Mouse (Mus musculus) liver, embryonic 13.5 days (tissue): Measurements from ENCODE around the gene B3glct. TPM values are rescaled to one million over a fixed set of nuclear protein-coding genes. Genes with fewer than 3 reads are reported as not detected.

Source experiments
- ATAC-seq: fragments of 200-750 bp; cut with Nextera tagmentation; 2 replicates; pipeline ENCODE4 v1.8.0; 2017; ENCODE audit warnings: low read depth, mild to moderate bottlenecking, moderate number of reproducible peaks, moderate library complexity
- DNase-seq: peaks from one replicate; pipeline ENCODE4 v3.0.0; 2022
- H3K27ac ChIP-seq: fragments of 300-500 bp; sonication (generic); 2 replicates; pipeline ENCODE4 v1.5.1; 2015; ENCODE audit warnings: moderate library complexity, mild to moderate bottlenecking, inconsistent platforms
- H3K27me3 ChIP-seq: fragments of 300-500 bp; sonication (generic); 2 replicates; pipeline ENCODE4 v1.6.1; 2015; ENCODE audit warnings: mild to moderate bottlenecking, inconsistent platforms
- H3K36me3 ChIP-seq: fragments of 300-500 bp; sonication (generic); 2 replicates; pipeline ENCODE4 v1.6.1; 2015; ENCODE audit warnings: mild to moderate bottlenecking, inconsistent platforms
- H3K4me1 ChIP-seq: fragments of 300-500 bp; sonication (generic); replicated peaks from 2 replicates; pipeline ENCODE4 v1.6.1; 2015; ENCODE audit warnings: inconsistent platforms
- H3K4me2 ChIP-seq: fragments of 300-500 bp; sonication (generic); 2 replicates; pipeline ENCODE4 v1.6.1; 2015; ENCODE audit warnings: inconsistent platforms, mild to moderate bottlenecking, moderate library complexity
- H3K4me3 ChIP-seq: fragments of 300-500 bp; sonication (generic); replicated peaks from 2 replicates; pipeline ENCODE4 v1.5.1; 2015; ENCODE audit warnings: mild to moderate bottlenecking, inconsistent platforms
- H3K9ac ChIP-seq: fragments of 300-500 bp; sonication (generic); 2 replicates; pipeline ENCODE4 v1.6.1; 2015; ENCODE audit warnings: mild to moderate bottlenecking, inconsistent platforms
- H3K9me3 ChIP-seq: fragments of 300-500 bp; sonication (generic); replicated peaks from 2 replicates; pipeline ENCODE4 v1.6.1; 2016; ENCODE audit warnings: inconsistent platforms
- WGBS: fragments of 180-500 bp; shearing (Covaris S2); methylation state at CpG from one replicate; pipeline ENCODE4 v1.1.7; 2015; ENCODE audit not compliant: insufficient replicate concordance; 5-methylcytosine and 5-hydroxymethylcytosine counted together
- polyA plus RNA-seq: library from polyadenylated mRNA; unstranded; fragments of >200 nt; fragmentation: Nextera tagmentation; extraction: Ambion mirVana; gene quantifications from 2 replicates; pipeline ENCODE4 v1.2.1, GENCODE M21; 2015

Gene B3glct
- 4.5 and 5.8 TPM in 2 replicates for polyA plus RNA-seq

GRCm38 (mm10) chr5:149678100-149678989 is at the start of gene B3glct:
B3glct (plus strand) TSS chr5:149678230.
- peak within 1 kb of the TSS; percentile 81 for H3K27ac ChIP-seq

GRCm38 (mm10) chr5:149634409-149635035 is 43.5 kb upstream of the B3glct start:
- Histone ChIP-seq H3K27ac (peak overlapping the region; percentile 10; the same call in 1 of the 2 replicates), H3K4me2 (peak overlapping the region; percentile 96), H3K4me1 (peaks cover 34% of the 10 kb centered on the region), H3K9ac (peak overlapping the region; percentile 88), H3K9me3 (no peaks in the 10 kb centered on the region), H3K27me3 (no peaks in the 10 kb centered on the region), H3K36me3 (peaks cover 45% of the 10 kb centered on the region), H3K4me3 (peak overlapping the region; percentile 92)
- WGBS = 60% methylated on average over 11 of the region's 11 CpGs
- DNase-seq = no peak
- ATAC-seq = no peak

More at GRCm38 (mm10) chr5:149678100-149678989, at the start of gene B3glct:
- Histone ChIP-seq H3K4me1 (peaks cover 14% of the 10 kb centered on the region), H3K9ac (peak within 1 kb of the TSS; percentile 83), H3K27me3 (peaks cover 4% of the 10 kb centered on the region; the same call in 1 of the 2 replicates), H3K36me3 (no peaks in the 10 kb centered on the region), H3K4me3 (peak within 1 kb of the TSS; percentile 75), H3K4me2 (peak within 1 kb of the TSS; percentile 98), H3K9me3 (no peaks in the 10 kb centered on the region)
- DNase-seq = peak; percentile 77
- ATAC-seq = peak; percentile 98
- under 1% methylated on average over 102 of the region's 106 CpGs for WGBS

GRCm38 (mm10) chr5:149635556-149635955 is 42.5 kb upstream of the B3glct start:
- DNase-seq (no peak), ATAC-seq (no peak)

GRCm38 (mm10) chr5:149636075-149636920 is 41.7 kb upstream of the B3glct start, which contains the start of gene Hsph1:
Hsph1 (minus strand) TSS chr5:149636376.
- Histone ChIP-seq H3K9ac (peak within 1 kb of the TSS; percentile 88), H3K27me3 (no peaks in the 10 kb centered on the region), H3K36me3 (peaks cover 27% of the 10 kb centered on the region), H3K4me1 (peaks cover 39% of the 10 kb centered on the region), H3K9me3 (no peaks in the 10 kb centered on the region), H3K27ac (peak within 1 kb of the TSS; percentile 84), H3K4me3 (peak within 1 kb of the TSS; percentile 92), H3K4me2 (peak within 1 kb of the TSS; percentile 96)
- ATAC-seq (peak; percentile 97), DNase-seq (peak; percentile 97)
- under 1% methylated on average over 60 of the region's 60 CpGs for WGBS

More at GRCm38 (mm10) chr5:149635556-149635955, 42.5 kb upstream of the B3glct start:
- Histone ChIP-seq H3K4me3 (peak overlapping the region; percentile 92), H3K27me3 (no peaks in the 10 kb centered on the region), H3K9me3 (no peaks in the 10 kb centered on the region), H3K36me3 (peaks cover 34% of the 10 kb centered on the region), H3K9ac (peak overlapping the region; percentile 88), H3K4me1 (peaks cover 34% of the 10 kb centered on the region), H3K4me2 (peak overlapping the region; percentile 96), H3K27ac (peak overlapping the region; percentile 84)
- WGBS = under 1% methylated on average over 24 of the region's 24 CpGs

- H3K9ac ChIP-seq = peak overlapping the region; percentile 65
- no peaks in the 10 kb centered on the region for H3K27me3 ChIP-seq
- peak overlapping the region; percentile 96 for H3K4me2 ChIP-seq
- WGBS = 59% methylated on average over 8 of the region's 8 CpGs
- peaks cover 47% of the 10 kb centered on the region for H3K4me1 ChIP-seq
- DNase-seq (no peak), ATAC-seq (no peak)
- H3K9me3 ChIP-seq = no peaks in the 10 kb centered on the region
- peak overlapping the region; percentile 92 for H3K4me3 ChIP-seq
- H3K36me3 ChIP-seq = peaks cover 17% of the 10 kb centered on the region
- H3K27ac ChIP-seq = peak overlapping the region; percentile 45; the same call in 1 of the 2 replicates
Measured at GRCm38 (mm10) chr5:149637306-149637705, 40.7 kb upstream of the B3glct start.

GRCm38 (mm10) chr5:149641277-149641892 is 36.6 kb upstream of the B3glct start:
- ATAC-seq = peak; percentile 52
- no peaks in the 10 kb centered on the region for H3K9me3 ChIP-seq
- no peak overlapping the region; the same call in 1 of the 2 replicates for H3K9ac ChIP-seq
- peak overlapping the region; percentile 29 for H3K4me2 ChIP-seq
- DNase-seq = peak; percentile 67
- peaks cover 35% of the 10 kb centered on the region for H3K4me1 ChIP-seq
- H3K36me3 ChIP-seq = no peaks in the 10 kb centered on the region
- no peaks in the 10 kb centered on the region for H3K27me3 ChIP-seq
- peak overlapping the region; percentile 22 for H3K4me3 ChIP-seq
- peak overlapping the region; percentile 34; the same call in 1 of the 2 replicates for H3K27ac ChIP-seq
- 67% methylated on average over 8 of the region's 8 CpGs for WGBS

GRCm38 (mm10) chr5:149642366-149642765 is 35.7 kb upstream of the B3glct start:
- Histone ChIP-seq H3K27ac (peak overlapping the region; percentile 27; the same call in 1 of the 2 replicates), H3K4me1 (peaks cover 42% of the 10 kb centered on the region), H3K36me3 (no peaks in the 10 kb centered on the region), H3K4me3 (no peak overlapping the region), H3K27me3 (no peaks in the 10 kb centered on the region), H3K9me3 (no peaks in the 10 kb centered on the region), H3K9ac (no peak overlapping the region), H3K4me2 (peak overlapping the region; percentile 29; the same call in 1 of the 2 replicates)
- DNase-seq (peak; percentile 32), ATAC-seq (peak; percentile 42; the same call in 1 of the 2 replicates)
- 54% methylated on average over 6 of the region's 6 CpGs for WGBS

- H3K4me1 ChIP-seq = peaks cover 47% of the 10 kb centered on the region
- DNase-seq (no peak), ATAC-seq (no peak)
- H3K27ac ChIP-seq = no peak overlapping the region
- no peaks in the 10 kb centered on the region for H3K36me3 ChIP-seq
- H3K4me3 ChIP-seq = no peak overlapping the region
- 68% methylated on average over 11 of the region's 11 CpGs for whole genome bisulfite sequencing
- H3K4me2 ChIP-seq = peak overlapping the region; percentile 29; the same call in 1 of the 2 replicates
- H3K9me3 ChIP-seq = no peaks in the 10 kb centered on the region
- H3K27me3 ChIP-seq = no peaks in the 10 kb centered on the region
- peak overlapping the region; percentile 8; the same call in 1 of the 2 replicates for H3K9ac ChIP-seq
Measured at GRCm38 (mm10) chr5:149642783-149643509, 35.1 kb upstream of the B3glct start.

- DNase-seq (no peak), ATAC-seq (no peak)
- WGBS = 72% methylated on average over 8 of the region's 8 CpGs
- Histone ChIP-seq H3K9me3 (no peaks in the 10 kb centered on the region), H3K27me3 (no peaks in the 10 kb centered on the region), H3K27ac (peak overlapping the region; percentile 91), H3K4me2 (no peak overlapping the region), H3K4me1 (peaks cover 60% of the 10 kb centered on the region), H3K9ac (peak overlapping the region; percentile 49; the same call in 1 of the 2 replicates), H3K4me3 (no peak overlapping the region), H3K36me3 (no peaks in the 10 kb centered on the region)
Measured at GRCm38 (mm10) chr5:149647367-149648115, 30.5 kb upstream of the B3glct start.
